Mouse (Mus musculus) forebrain, embryonic 11.5 days (tissue): Measurements from ENCODE around the gene Rbp1. TPM values are rescaled to one million over a fixed set of nuclear protein-coding genes. Genes with fewer than 3 reads are reported as not detected.

Source experiments
- ATAC-seq: fragments of 200-750 bp; cut with Nextera tagmentation; replicated peaks from 2 replicates; pipeline ENCODE4 v1.8.0; 2017; ENCODE audit warnings: moderate TSS enrichment; ENCODE audit not compliant: low FRiP score
- DNase-seq: peaks from one replicate; pipeline ENCODE4 v3.0.0-alpha.2; 2017; ENCODE audit warnings: low spot score
- H3K27ac ChIP-seq: fragments of 300-500 bp; sonication (generic); 2 replicates; pipeline ENCODE4 v1.5.1; 2014; ENCODE audit warnings: low read depth, low read length
- H3K27me3 ChIP-seq: fragments of 300-500 bp; sonication (generic); 2 replicates; pipeline ENCODE4 v1.6.1; 2014; ENCODE audit warnings: mild to moderate bottlenecking, low read length, mixed read lengths; ENCODE audit not compliant: control insufficient read depth, insufficient read depth
- H3K36me3 ChIP-seq: fragments of 300-500 bp; sonication (generic); 2 replicates; pipeline ENCODE4 v1.6.1; 2014; ENCODE audit warnings: mild to moderate bottlenecking, low read length, moderate library complexity, mixed read lengths; ENCODE audit not compliant: control insufficient read depth, insufficient read depth
- H3K4me1 ChIP-seq: fragments of 300-500 bp; sonication (generic); replicated peaks from 2 replicates; pipeline ENCODE4 v1.6.1; 2014; ENCODE audit warnings: low read length, mixed read lengths; ENCODE audit not compliant: control insufficient read depth, insufficient read depth
- H3K4me2 ChIP-seq: fragments of 300-500 bp; sonication (generic); 2 replicates; pipeline ENCODE4 v1.6.1; 2014; ENCODE audit warnings: low read depth, mild to moderate bottlenecking, low read length, moderate library complexity, mixed read lengths; ENCODE audit not compliant: severe bottlenecking
- H3K4me3 ChIP-seq: fragments of 300-500 bp; sonication (generic); 2 replicates; pipeline ENCODE4 v1.5.1; 2014; ENCODE audit warnings: low read depth, low read length
- H3K9ac ChIP-seq: fragments of 300-500 bp; sonication (generic); 2 replicates; pipeline ENCODE4 v1.6.1; 2014; ENCODE audit warnings: low read length
- H3K9me3 ChIP-seq: fragments of 300-500 bp; sonication (generic); 2 replicates; pipeline ENCODE4 v1.6.1; 2016; ENCODE audit warnings: low read length, mixed read lengths; ENCODE audit not compliant: control insufficient read depth
- WGBS: fragments of 180-500 bp; shearing (Covaris S2); extraction: QIAGEN DNeasy Blood & Tissue Kit; methylation state at CpG from one replicate; pipeline ENCODE4 v1.1.7; 2014; 5-methylcytosine and 5-hydroxymethylcytosine counted together
- polyA plus RNA-seq: library from polyadenylated mRNA; unstranded; fragments of >200 nt; fragmentation: Nextera tagmentation; extraction: Ambion mirVana; gene quantifications from 2 replicates; pipeline ENCODE4 v1.2.1, GENCODE M21; 2014

Rbp1 gene
- polyA plus RNA-seq, 1 experiment from 2014 or later = 24.5 TPM

DNA sequence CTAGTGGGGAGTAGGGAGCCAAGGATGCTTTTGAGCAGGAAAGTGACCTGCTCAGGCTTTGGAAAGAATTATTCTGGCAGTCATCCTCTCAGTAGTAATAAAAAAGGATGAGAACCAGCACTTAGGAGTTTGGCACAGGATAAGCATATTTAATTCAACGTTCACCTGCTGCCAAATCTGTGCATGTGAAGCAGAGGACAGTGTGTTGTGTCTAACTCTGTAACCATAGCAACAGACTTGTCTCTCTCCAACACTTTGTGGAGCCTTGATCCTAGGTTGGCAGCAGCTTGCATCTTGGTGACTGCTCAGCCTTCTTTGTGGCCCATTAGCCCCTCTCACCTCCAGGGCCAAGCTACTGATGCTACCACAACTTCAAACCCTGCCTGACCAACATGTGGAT, 28.2 kb downstream of the Rbp1 start:
- Histone ChIP-seq H3K36me3 (no peaks in the 10 kb centered on the region), H3K9me3 (no peaks in the 10 kb centered on the region), H3K9ac (no peak overlapping the region), H3K4me2 (no peak overlapping the region), H3K4me1 (no peaks in the 10 kb centered on the region), H3K27me3 (no peaks in the 10 kb centered on the region), H3K4me3 (no peak overlapping the region), H3K27ac (no peak overlapping the region)
- 82% methylated on average over 1 of the region's 1 CpGs for WGBS
- DNase-seq = no peak
- no peak for ATAC-seq

DNA sequence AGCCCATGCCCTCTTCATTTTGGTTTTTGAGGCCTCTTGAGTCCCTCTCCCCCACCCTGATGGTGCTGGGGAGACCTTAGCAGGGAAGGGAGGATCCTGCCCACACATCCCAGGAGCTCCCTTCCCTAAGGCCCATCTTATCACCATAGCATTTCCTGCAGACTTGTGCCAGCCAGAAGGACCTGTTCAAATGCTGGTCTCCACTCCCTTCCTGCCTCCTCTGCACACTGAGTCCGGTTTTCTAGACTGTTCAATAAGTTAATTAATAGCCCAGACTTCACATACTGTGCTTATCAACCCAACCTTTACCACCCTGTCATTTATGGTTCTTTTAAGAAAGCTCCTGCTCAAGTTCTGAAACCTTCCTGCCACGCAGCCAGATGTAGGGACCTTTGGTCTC, 43.9 kb downstream of the Rbp1 start:
- Histone ChIP-seq H3K4me1 (no peaks in the 10 kb centered on the region), H3K36me3 (no peaks in the 10 kb centered on the region), H3K27ac (no peak overlapping the region), H3K4me3 (no peak overlapping the region), H3K9me3 (no peaks in the 10 kb centered on the region), H3K9ac (no peak overlapping the region), H3K27me3 (no peaks in the 10 kb centered on the region), H3K4me2 (no peak overlapping the region)
- DNase-seq = no peak
- ATAC-seq = no peak
- 73% methylated on average over 2 of the region's 2 CpGs for WGBS

DNA sequence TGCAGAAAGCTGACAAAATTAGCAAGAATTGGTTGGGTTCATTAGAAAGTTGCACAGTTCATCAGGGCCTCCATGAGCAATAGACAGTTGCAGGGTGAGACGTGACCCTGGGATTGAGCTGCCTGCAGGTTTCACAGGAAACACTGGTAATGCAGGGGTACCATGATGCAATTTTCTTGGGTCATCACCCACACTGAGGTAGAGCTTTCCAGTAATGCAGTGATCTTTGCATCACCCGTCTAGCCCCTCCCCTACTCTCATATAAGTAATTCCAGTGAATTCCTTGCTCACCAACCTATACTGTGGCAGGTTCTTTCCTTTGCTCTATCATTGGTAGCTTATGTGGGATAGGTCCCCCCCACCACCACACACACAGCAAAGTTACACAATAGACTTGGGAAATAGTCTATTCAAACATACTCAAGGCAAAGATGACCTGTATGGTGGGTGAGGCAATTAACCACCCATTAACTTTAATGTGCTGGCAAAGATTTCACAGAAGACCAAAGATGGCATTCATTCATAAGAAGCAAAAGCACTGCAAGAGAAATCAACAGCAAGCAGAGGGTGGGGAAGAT, 57.5 kb downstream of the Rbp1 start:
- Histone ChIP-seq H3K4me2 (no peak overlapping the region), H3K9me3 (no peaks in the 10 kb centered on the region), H3K36me3 (no peaks in the 10 kb centered on the region), H3K27me3 (no peaks in the 10 kb centered on the region), H3K27ac (no peak overlapping the region), H3K9ac (no peak overlapping the region), H3K4me1 (no peaks in the 10 kb centered on the region), H3K4me3 (no peak overlapping the region)
- ATAC-seq = no peak
- WGBS = 85% methylated on average over 2 of the region's 2 CpGs
- no peak for DNase-seq

DNA sequence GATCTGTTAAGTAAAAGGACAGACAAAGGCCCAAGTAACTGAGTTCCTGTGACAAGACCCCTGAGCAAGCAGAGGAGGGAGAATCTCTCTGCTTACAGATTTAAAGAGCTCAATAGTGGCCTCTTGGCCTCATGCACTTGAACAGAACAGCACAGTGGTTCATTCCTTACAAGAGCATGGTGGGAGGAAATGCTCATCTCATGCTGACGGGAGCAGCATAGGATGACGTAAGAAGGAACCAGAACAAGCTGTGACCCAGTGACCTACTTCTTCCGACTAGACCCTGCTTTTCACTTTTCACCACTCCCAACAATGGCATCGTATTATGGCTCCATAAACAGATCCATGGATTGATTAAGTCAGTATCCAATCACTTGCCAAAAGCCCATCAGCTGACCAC, 59.5 kb downstream of the Rbp1 start:
- H3K27me3 ChIP-seq = no peaks in the 10 kb centered on the region
- H3K9ac ChIP-seq = no peak overlapping the region
- no peaks in the 10 kb centered on the region for H3K36me3 ChIP-seq
- no peak overlapping the region for H3K4me3 ChIP-seq
- no peak for ATAC-seq
- H3K4me1 ChIP-seq = no peaks in the 10 kb centered on the region
- DNase-seq = no peak
- WGBS = 77% methylated on average over 4 of the region's 4 CpGs
- no peaks in the 10 kb centered on the region for H3K9me3 ChIP-seq
- H3K4me2 ChIP-seq = no peak overlapping the region
- H3K27ac ChIP-seq = no peak overlapping the region

DNA sequence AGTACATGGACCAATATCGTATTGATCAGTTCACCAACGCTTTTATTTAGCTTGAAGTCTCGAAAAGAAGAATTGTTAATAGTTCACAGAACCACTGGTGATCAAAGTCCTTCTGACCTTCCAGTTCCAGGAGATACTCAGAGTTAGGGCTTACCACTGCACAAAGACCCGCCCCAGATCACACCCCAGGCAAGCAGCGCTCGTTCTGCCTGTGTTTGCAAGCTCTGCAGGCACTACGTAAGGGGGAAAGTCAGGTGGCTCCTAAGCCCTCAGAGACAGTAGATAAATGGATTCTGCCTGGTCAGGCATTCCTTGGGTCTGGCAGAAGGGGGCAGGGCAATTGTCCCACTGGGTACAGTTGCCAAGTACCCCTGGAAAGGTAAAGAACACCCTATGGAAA, 62.3 kb downstream of the Rbp1 start:
- H3K9ac ChIP-seq = no peak overlapping the region
- ATAC-seq (no peak), DNase-seq (no peak)
- H3K27me3 ChIP-seq = no peaks in the 10 kb centered on the region
- no peaks in the 10 kb centered on the region for H3K36me3 ChIP-seq
- H3K9me3 ChIP-seq = no peaks in the 10 kb centered on the region
- H3K4me3 ChIP-seq = no peak overlapping the region
- H3K4me2 ChIP-seq = no peak overlapping the region
- no peaks in the 10 kb centered on the region for H3K4me1 ChIP-seq
- H3K27ac ChIP-seq = no peak overlapping the region
- 86% methylated on average over 7 of the region's 7 CpGs for WGBS

DNA sequence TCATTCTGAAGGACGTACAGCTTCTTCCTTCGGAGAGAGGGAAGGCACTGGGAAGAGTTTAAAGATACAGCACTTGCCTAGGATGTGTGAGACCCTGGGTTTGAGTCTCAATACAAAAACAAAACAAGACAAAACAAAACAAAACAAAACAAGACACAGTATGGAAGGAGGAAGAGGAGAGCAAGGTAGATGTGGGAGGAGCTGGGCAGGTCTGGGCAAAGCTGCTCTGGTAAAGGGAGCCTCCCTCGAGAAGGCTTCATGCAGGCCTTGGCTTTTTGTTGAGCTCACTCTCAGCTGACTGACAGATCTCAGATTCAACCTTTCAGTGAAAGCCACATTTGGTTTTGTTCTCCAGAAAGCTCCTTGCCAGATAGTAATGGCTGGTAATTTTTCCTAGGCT, 63.1 kb downstream of the Rbp1 start, which contains the start of gene Rbp2:
Rbp2 (plus strand) TSS at position 301 of the 400 bp plus-strand sequence.
- Histone ChIP-seq H3K4me1 (no peaks in the 10 kb centered on the region), H3K27me3 (no peaks in the 10 kb centered on the region), H3K4me3 (no peak within 1 kb of the TSS), H3K9ac (no peak within 1 kb of the TSS), H3K36me3 (no peaks in the 10 kb centered on the region), H3K27ac (no peak within 1 kb of the TSS), H3K9me3 (no peaks in the 10 kb centered on the region), H3K4me2 (no peak within 1 kb of the TSS)
- ATAC-seq (no peak), DNase-seq (no peak)
- WGBS = 84% methylated on average over 3 of the region's 3 CpGs

DNA sequence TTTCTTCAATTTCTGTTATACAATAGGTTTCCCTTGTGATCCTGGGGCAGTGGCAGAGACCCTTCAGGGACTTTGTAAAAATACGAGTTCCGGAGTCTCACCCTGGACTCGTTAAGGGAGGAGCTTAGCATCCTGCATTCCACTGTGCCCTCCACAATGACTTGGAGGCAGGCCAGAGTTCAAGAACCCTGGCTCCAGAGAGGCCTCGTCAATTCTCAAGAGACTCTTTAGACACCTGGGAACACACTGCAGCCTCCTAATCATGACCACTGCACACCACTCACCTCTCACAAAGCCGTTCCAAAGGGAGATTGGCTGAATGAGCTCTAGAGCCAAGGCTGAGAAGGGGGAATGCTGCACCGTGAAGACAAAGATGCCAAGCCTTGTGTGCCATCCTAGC, 64.5 kb downstream of the Rbp1 start:
- Histone ChIP-seq H3K27ac (no peak overlapping the region), H3K4me1 (no peaks in the 10 kb centered on the region)
- 66% methylated on average over 6 of the region's 6 CpGs for WGBS

DNA sequence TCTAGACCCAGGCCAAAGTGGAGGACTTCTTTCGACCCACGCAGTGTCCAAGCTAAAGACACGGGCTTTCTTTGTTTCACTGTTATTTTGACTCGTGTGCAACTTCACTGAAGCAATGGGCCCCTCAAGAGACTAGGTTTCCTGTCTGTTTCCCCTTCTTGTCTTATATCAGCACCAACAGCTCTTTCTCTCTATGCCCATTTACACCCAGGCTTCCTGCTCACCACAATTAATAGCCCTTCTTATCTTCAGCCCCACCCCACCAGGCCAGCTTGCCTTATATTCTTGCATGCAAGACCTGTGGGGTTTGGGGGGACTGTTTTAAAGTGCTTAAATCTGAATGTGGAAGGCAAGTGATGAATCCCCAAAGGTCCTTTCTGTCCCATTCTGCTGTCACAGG, 66.8 kb downstream of the Rbp1 start:
- H3K4me2 ChIP-seq = no peak overlapping the region
- no peaks in the 10 kb centered on the region for H3K27me3 ChIP-seq
- H3K27ac ChIP-seq = no peak overlapping the region
- H3K36me3 ChIP-seq = no peaks in the 10 kb centered on the region
- no peak overlapping the region for H3K9ac ChIP-seq
- no peaks in the 10 kb centered on the region for H3K9me3 ChIP-seq
- 82% methylated on average over 4 of the region's 4 CpGs for WGBS
- ATAC-seq (no peak), DNase-seq (no peak)
- no peaks in the 10 kb centered on the region for H3K4me1 ChIP-seq
- no peak overlapping the region for H3K4me3 ChIP-seq

More for the DNA sequence above, 64.5 kb downstream of the Rbp1 start:
- Histone ChIP-seq H3K9me3 (no peaks in the 10 kb centered on the region), H3K4me3 (no peak overlapping the region), H3K27me3 (no peaks in the 10 kb centered on the region), H3K36me3 (no peaks in the 10 kb centered on the region), H3K4me2 (no peak overlapping the region), H3K9ac (no peak overlapping the region)
- no peak for DNase-seq
- ATAC-seq = no peak

DNA sequence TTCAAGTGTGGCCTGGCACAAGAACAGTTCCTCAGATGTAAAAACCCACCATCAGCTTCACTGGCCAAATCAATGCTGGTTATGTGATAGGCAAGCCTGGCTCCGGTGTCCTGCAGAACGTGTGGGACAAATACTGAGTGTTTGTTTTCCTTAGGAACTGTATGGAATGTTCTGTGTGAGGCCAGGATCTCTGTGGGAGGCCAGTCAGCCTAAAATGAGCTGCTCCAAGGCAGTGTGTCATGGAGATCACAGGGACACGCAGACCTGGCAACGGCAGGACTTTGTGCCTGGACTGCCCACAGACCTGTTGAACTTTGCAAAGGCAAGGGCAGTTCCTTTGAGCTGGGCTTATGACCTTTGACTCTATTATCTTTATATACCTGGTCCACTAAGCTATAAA, 67.4 kb downstream of the Rbp1 start:
- H3K27ac ChIP-seq = no peak overlapping the region
- H3K36me3 ChIP-seq = no peaks in the 10 kb centered on the region
- no peaks in the 10 kb centered on the region for H3K27me3 ChIP-seq
- DNase-seq (no peak), ATAC-seq (no peak)
- no peak overlapping the region for H3K9ac ChIP-seq
- H3K4me3 ChIP-seq = no peak overlapping the region
- 74% methylated on average over 4 of the region's 4 CpGs for WGBS
- no peaks in the 10 kb centered on the region for H3K4me1 ChIP-seq
- H3K4me2 ChIP-seq = no peak overlapping the region
- no peaks in the 10 kb centered on the region for H3K9me3 ChIP-seq
